Mouse (Mus musculus) embryonic stem cell, embryonic (primary cell): ENCODE data around the gene Rapgef1.

ENCODE experiments used
- CTCF ChIA-PET, 4 experiments: fragments of 300-600 bp in 2 of 4; fragments of 350-600 bp in 2 of 4; sonication (Branson Sonifier 250); formaldehyde crosslinking; loops; one replicate each; lab custom pipeline; 2022; ENCODE audit warnings: inconsistent platforms in 2 of 4; lab: Charles Lee
- POLR2A ChIA-PET, 4 experiments: fragments of 300-600 bp in 2 of 4; fragments of 350-600 bp in 2 of 4; sonication (Branson Sonifier 250); formaldehyde crosslinking; loops; one replicate each; lab custom pipeline; 2022; ENCODE audit warnings: antibody characterized with exemption in 4 of 4, inconsistent platforms in 1 of 4; lab: Charles Lee

Gene Rapgef1

GRCm38 (mm10) chr2:29741207-29741606, 121.7 kb downstream of the Rapgef1 start:
- ChIA-PET CTCF (interaction anchor here in 2 of 4 experiments (1.3 to 1.5 kb wide), 3 partner anchors 9 to 33 kb away, joined by 3 to 9 read pairs (median 4); no protein-coding TSS in a partner anchor), POLR2A (interaction anchor here in 3 of 4 experiments (0.6 to 42.2 kb wide), 14 partner anchors 4 to 108 kb away, joined by 3 to 884 read pairs (median 4); partner anchors contain the start of genes Gm13420 (in 2 of the 3), Gm13547 (in 1 of the 3) and Slc27a4 (in 1 of the 3))

- POLR2A ChIA-PET, result interaction anchor here in 3 of 4 experiments (0.6 to 35.2 kb wide), 13 partner anchors 9 to 391 kb away, joined by 3 to 884 read pairs (median 3); partner anchors contain the start of gene Coq4 (in 1 of the 3)
- CTCF ChIA-PET, result interaction anchor here in 2 of 4 experiments (0.8 to 1.6 kb wide), 3 partner anchors 13 to 74 kb away, joined by 3 to 5 read pairs (median 3); no protein-coding TSS in a partner anchor
Observed at GRCm38 (mm10) chr2:29744256-29744655, 124.7 kb downstream of the Rapgef1 start.

GRCm38 (mm10) chr2:29747188-29747782, 127.8 kb downstream of the Rapgef1 start:
- CTCF ChIA-PET, result interaction anchor here (0.6 to 2.3 kb wide), 43 partner anchors 8 to 925 kb away, joined by 3 to 15 read pairs (median 4); partner anchors contain the start of genes Rapgef1 (in 2 of the 4), Coq4 (in 1 of the 4) and Urm1 (in 1 of the 4)

GRCm38 (mm10) chr2:29747852-29748251, 128.3 kb downstream of the Rapgef1 start:
- ChIA-PET CTCF (interaction anchor here (0.5 to 2.3 kb wide), 64 partner anchors 8 to 925 kb away, joined by 3 to 18 read pairs (median 4); partner anchors contain the start of genes Rapgef1 (in 2 of the 4), Coq4 (in 1 of the 4) and Urm1 (in 1 of the 4)), POLR2A (interaction anchor here (0.6 to 35.2 kb wide), 89 partner anchors 9 to 824 kb away, joined by 3 to 884 read pairs (median 4); partner anchors contain the start of genes Slc27a4 (in 2 of the 4), Coq4 (in 1 of the 4), Gm13547 (in 1 of the 4) and Odf2 (in 1 of the 4))

More at GRCm38 (mm10) chr2:29747188-29747782, 127.8 kb downstream of the Rapgef1 start:
- POLR2A ChIA-PET, result interaction anchor here (0.6 to 35.2 kb wide), 57 partner anchors 9 to 823 kb away, joined by 3 to 884 read pairs (median 5); partner anchors contain the start of genes Slc27a4 (in 2 of the 4), Coq4 (in 1 of the 4), Rapgef1 (in 1 of the 4) and Urm1 (in 1 of the 4)

- CTCF ChIA-PET, result interaction anchor here (0.5 to 2.3 kb wide), 40 partner anchors 9 to 626 kb away, joined by 3 to 18 read pairs (median 4); partner anchors contain the start of gene Rapgef1 (in 1 of the 4)
- POLR2A ChIA-PET, result interaction anchor here (0.6 to 35.2 kb wide), 91 partner anchors 8 to 524 kb away, joined by 3 to 884 read pairs (median 4); partner anchors contain the start of genes Slc27a4 (in 2 of the 4), Coq4 (in 1 of the 4), Gm13547 (in 1 of the 4) and Odf2 (in 1 of the 4)
Observed at GRCm38 (mm10) chr2:29748499-29748898, 129.0 kb downstream of the Rapgef1 start.

GRCm38 (mm10) chr2:29751497-29751896, 132.0 kb downstream of the Rapgef1 start, which contains the start of gene Gm13420:
TSS of gene Gm13420 (minus strand) at chr2:29751685.
- ChIA-PET CTCF (interaction anchor here in 3 of 4 experiments (0.6 to 3.4 kb wide), 5 partner anchors 14 to 132 kb away, joined by 3 to 16 read pairs (median 3); partner anchors contain the start of genes Cercam (in 1 of the 3) and Rapgef1 (in 1 of the 3)), POLR2A (interaction anchor here in 3 of 4 experiments (0.6 to 35.2 kb wide), 21 partner anchors 10 to 912 kb away, joined by 3 to 884 read pairs (median 4); partner anchors contain the start of genes Ddx31 (in 1 of the 3) and Gtf3c4 (in 1 of the 3))

GRCm38 (mm10) chr2:29752397-29752796, 132.9 kb downstream of the Rapgef1 start:
- CTCF ChIA-PET, result interaction anchor here in 1 of 4 experiments (1.3 to 3.4 kb wide), 2 partner anchors 13 to 87 kb away, joined by 3 to 16 read pairs; no protein-coding TSS in a partner anchor
- POLR2A ChIA-PET, result interaction anchor here (0.8 to 35.2 kb wide), 18 partner anchors 13 to 310 kb away, joined by 3 to 884 read pairs (median 3); no protein-coding TSS in a partner anchor

GRCm38 (mm10) chr2:29755693-29756092, 136.2 kb downstream of the Rapgef1 start:
- POLR2A ChIA-PET, result interaction anchor here in 2 of 4 experiments (0.5 to 2.7 kb wide), 5 partner anchors 8 to 379 kb away, joined by 3 to 15 read pairs (median 4); no protein-coding TSS in a partner anchor
- CTCF ChIA-PET, result interaction anchor here in 1 of 4 experiments (1.0 kb wide), 1 partner anchor 9 kb away, joined by 3 read pairs; no protein-coding TSS in a partner anchor

GRCm38 (mm10) chr2:29764831-29765230, 145.3 kb downstream of the Rapgef1 start:
- POLR2A ChIA-PET, result interaction anchor here (0.5 to 2.4 kb wide), 27 partner anchors 9 to 208 kb away, joined by 3 to 10 read pairs (median 4); partner anchors contain the start of genes Slc27a4 (in 1 of the 4) and Urm1 (in 1 of the 4)
- CTCF ChIA-PET, result interaction anchor here (0.5 to 2.2 kb wide), 81 partner anchors 9 to 922 kb away, joined by 3 to 27 read pairs (median 4); partner anchors contain the start of genes Cercam (in 2 of the 4), Slc27a4 (in 2 of the 4), Coq4 (in 1 of the 4) and Gm13420 (in 1 of the 4)

- ChIA-PET CTCF (interaction anchor here (0.6 to 2.7 kb wide), 17 partner anchors 9 to 264 kb away, joined by 3 to 14 read pairs (median 3); partner anchors contain the start of genes Gm13547 (in 2 of the 4), Gm13420 (in 1 of the 4) and Slc27a4 (in 1 of the 4)), POLR2A (interaction anchor here (0.6 to 9.1 kb wide), 43 partner anchors 9 to 605 kb away, joined by 3 to 195 read pairs (median 4); partner anchors contain the start of genes Coq4 (in 2 of the 4), Slc27a4 (in 2 of the 4), Cercam (in 1 of the 4) and Gm13420 (in 1 of the 4))
Observed at GRCm38 (mm10) chr2:29767976-29768709, 148.6 kb downstream of the Rapgef1 start.

GRCm38 (mm10) chr2:29768901-29769300, 149.4 kb downstream of the Rapgef1 start:
- POLR2A ChIA-PET, result interaction anchor here (0.6 to 9.1 kb wide), 45 partner anchors 8 to 308 kb away, joined by 3 to 195 read pairs (median 4); partner anchors contain the start of genes Coq4 (in 2 of the 4), Slc27a4 (in 2 of the 4), Cercam (in 1 of the 4) and Gm13420 (in 1 of the 4)
- CTCF ChIA-PET, result interaction anchor here (0.6 to 2.7 kb wide), 19 partner anchors 9 to 263 kb away, joined by 3 to 14 read pairs (median 3); partner anchors contain the start of genes Gm13420 (in 1 of the 4), Gm13547 (in 1 of the 4) and Slc27a4 (in 1 of the 4)

- POLR2A ChIA-PET, result interaction anchor here (0.9 to 9.1 kb wide), 18 partner anchors 11 to 134 kb away, joined by 3 to 195 read pairs (median 6); partner anchors contain the start of genes Coq4 (in 2 of the 4), Slc27a4 (in 2 of the 4) and Trub2 (in 1 of the 4)
- CTCF ChIA-PET, result interaction anchor here (0.6 to 2.5 kb wide), 19 partner anchors 9 to 700 kb away, joined by 3 to 14 read pairs (median 3); partner anchors contain the start of genes Slc27a4 (in 2 of the 4) and Pkn3 (in 1 of the 4)
Observed at GRCm38 (mm10) chr2:29770162-29770561, 150.6 kb downstream of the Rapgef1 start.

- POLR2A ChIA-PET, result interaction anchor here (0.5 to 9.1 kb wide), 44 partner anchors 9 to 266 kb away, joined by 3 to 195 read pairs (median 5); partner anchors contain the start of genes Coq4 (in 3 of the 4), Slc27a4 (in 2 of the 4), Urm1 (in 2 of the 4) and Cercam (in 1 of the 4)
- CTCF ChIA-PET, result interaction anchor here in 3 of 4 experiments (0.6 to 2.5 kb wide), 10 partner anchors 9 to 88 kb away, joined by 3 to 14 read pairs (median 3); partner anchors contain the start of gene Slc27a4 (in 1 of the 3)
Observed at GRCm38 (mm10) chr2:29771611-29772461, 152.3 kb downstream of the Rapgef1 start.

- ChIA-PET POLR2A (interaction anchor here in 3 of 4 experiments (1.0 to 9.1 kb wide), 13 partner anchors 9 to 107 kb away, joined by 3 to 195 read pairs (median 8); partner anchors contain the start of genes Coq4 (in 2 of the 3), Slc27a4 (in 1 of the 3) and Trub2 (in 1 of the 3)), CTCF (interaction anchor here in 3 of 4 experiments (0.5 to 1.1 kb wide), 3 partner anchors 8 to 86 kb away, joined by 3 to 5 read pairs (median 3); no protein-coding TSS in a partner anchor)
Observed at GRCm38 (mm10) chr2:29773323-29773722, 153.8 kb downstream of the Rapgef1 start.
